Mouse (Mus musculus) stomach, embryonic 14.5 days (tissue): ENCODE measurements around the gene Gm13757. TPM values are rescaled to one million over a fixed set of nuclear protein-coding genes. Genes with fewer than 3 reads are reported as not detected.
"Not testable (repeated sequence)": the region's sequence is repeated elsewhere in the genome, so short reads cannot be mapped to it uniquely, and the experiment has no call there.

Experiments used
- ATAC-seq: fragments of 200-750 bp; cut with Nextera tagmentation; 2 replicates; pipeline ENCODE4 v1.8.0; 2017; ENCODE audit warnings: low read depth, moderate TSS enrichment; ENCODE audit not compliant: insufficient number of reproducible peaks, insufficient read depth, low FRiP score
- H3K27ac ChIP-seq: fragments of 300-500 bp; sonication (generic); 2 replicates; pipeline ENCODE4 v1.5.1; 2014; ENCODE audit warnings: mild to moderate bottlenecking, low read length, moderate library complexity, mixed read lengths
- H3K27me3 ChIP-seq: fragments of 300-500 bp; sonication (generic); 2 replicates; pipeline ENCODE4 v1.6.1; 2014; ENCODE audit warnings: low read length, control low read depth, mixed read lengths; ENCODE audit not compliant: control insufficient read depth, insufficient read depth
- H3K36me3 ChIP-seq: fragments of 300-500 bp; sonication (generic); 2 replicates; pipeline ENCODE4 v1.6.1; 2014; ENCODE audit warnings: mild to moderate bottlenecking, control low read depth, low read length, moderate library complexity, mixed read lengths; ENCODE audit not compliant: control insufficient read depth, insufficient read depth
- H3K4me1 ChIP-seq: fragments of 300-500 bp; sonication (generic); 2 replicates; pipeline ENCODE4 v1.6.1; 2014; ENCODE audit warnings: low read length, control low read depth, mixed read lengths; ENCODE audit not compliant: control insufficient read depth, insufficient read depth
- H3K4me2 ChIP-seq: fragments of 300-500 bp; sonication (generic); replicated peaks from 2 replicates; pipeline ENCODE4 v1.6.1; 2014; ENCODE audit warnings: low read depth, low read length, control low read depth
- H3K4me3 ChIP-seq: fragments of 300-500 bp; sonication (generic); 2 replicates; pipeline ENCODE4 v1.5.1; 2014; ENCODE audit warnings: low read depth, low read length, control low read depth
- H3K9ac ChIP-seq: fragments of 300-500 bp; sonication (generic); replicated peaks from 2 replicates; pipeline ENCODE4 v1.6.1; 2014; ENCODE audit warnings: low read depth, mild to moderate bottlenecking, control low read depth, low read length, moderate library complexity, mixed read lengths
- H3K9me3 ChIP-seq: fragments of 300-500 bp; sonication (generic); 2 replicates; pipeline ENCODE4 v1.6.1; 2016; ENCODE audit warnings: low read depth, low read length, control low read depth; ENCODE audit not compliant: control insufficient read depth
- WGBS: fragments of 180-500 bp; shearing (Covaris S2); extraction: QIAGEN DNeasy Blood & Tissue Kit; methylation state at CpG from one replicate; pipeline ENCODE4 v1.1.7; 2014; 5-methylcytosine and 5-hydroxymethylcytosine counted together
- polyA plus RNA-seq: library from polyadenylated mRNA; unstranded; fragments of >200 nt; fragmentation: Nextera tagmentation; extraction: Ambion mirVana; gene quantifications from 2 replicates; pipeline ENCODE4 v1.2.1, GENCODE M21; 2014

The Gm13757 gene
- not detected in 2 replicates for polyA plus RNA-seq

GRCm38 (mm10) chr2:88449031-88449430 lies at the start of gene Gm13757:
TSS of gene Gm13757 (minus strand) at chr2:88449131.
- Histone ChIP-seq H3K27me3 (no peaks in the 10 kb centered on the region), H3K4me2 (no peak within 1 kb of the TSS), H3K9me3 (no peaks in the 10 kb centered on the region), H3K27ac (no peak within 1 kb of the TSS), H3K9ac (no peak within 1 kb of the TSS), H3K4me3 (no peak within 1 kb of the TSS), H3K4me1 (no peaks in the 10 kb centered on the region), H3K36me3 (no peaks in the 10 kb centered on the region)
- no peak for ATAC-seq
- 83% methylated on average over 1 of the region's 1 CpGs for WGBS

DNA sequence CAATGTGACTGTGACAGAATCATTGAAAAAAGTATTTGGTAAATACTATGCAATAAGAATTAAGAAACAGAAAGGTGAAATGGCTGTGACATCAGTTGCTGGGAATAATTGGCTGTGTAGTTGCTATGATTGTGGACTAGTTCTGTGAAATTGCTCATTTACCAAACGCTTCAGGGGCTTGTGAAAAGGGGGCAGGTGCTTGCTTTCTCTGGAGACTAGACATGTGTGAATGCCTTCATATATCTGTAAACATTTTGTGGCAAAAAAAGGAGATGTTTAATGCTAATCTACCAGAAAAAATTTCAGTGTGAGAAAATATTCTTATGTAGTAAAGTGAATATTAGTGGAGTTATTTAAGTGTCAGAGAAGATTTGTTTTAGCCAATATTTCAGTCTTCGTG lies 44.1 kb upstream of the Gm13757 start, which contains the start of gene Olfr1185-ps1:
TSS of gene Olfr1185-ps1 (plus strand) at position 301 of the 400 bp plus-strand sequence.
- no peaks in the 10 kb centered on the region for H3K27me3 ChIP-seq
- H3K4me3 ChIP-seq: no peak within 1 kb of the TSS
- H3K36me3 ChIP-seq: no peaks in the 10 kb centered on the region
- H3K27ac ChIP-seq: no peak within 1 kb of the TSS
- H3K9me3 ChIP-seq: no peaks in the 10 kb centered on the region
- H3K9ac ChIP-seq: no peak within 1 kb of the TSS
- no peaks in the 10 kb centered on the region for H3K4me1 ChIP-seq
- no peak within 1 kb of the TSS for H3K4me2 ChIP-seq
- 66% methylated on average over 2 of the region's 2 CpGs for WGBS
- ATAC-seq: no peak

DNA sequence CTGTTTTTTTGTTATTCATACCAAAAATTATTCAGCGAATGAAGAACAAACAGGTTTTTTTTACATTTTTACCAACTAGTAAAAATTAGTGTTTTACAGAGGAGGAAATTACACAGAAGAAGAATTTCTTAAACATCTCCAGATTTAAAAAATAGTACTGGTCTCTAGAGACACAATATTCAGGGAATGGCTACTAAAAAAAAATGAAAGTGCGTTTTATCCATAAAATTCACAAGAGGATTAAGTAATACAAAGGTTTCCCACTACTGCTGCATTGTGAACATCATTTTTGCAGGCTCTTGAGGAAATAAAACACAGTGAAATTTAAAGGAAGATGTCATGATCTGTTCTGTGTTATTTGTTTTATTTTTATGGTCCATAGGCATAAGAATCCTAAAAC lies 34.4 kb upstream of the Gm13757 start, which contains the start of gene Olfr1184:
TSS of gene Olfr1184 (plus strand) at position 301 of the 400 bp plus-strand sequence.
- Histone ChIP-seq H3K27ac (no peak within 1 kb of the TSS), H3K27me3 (no peaks in the 10 kb centered on the region), H3K9ac (no peak within 1 kb of the TSS), H3K4me2 (no peak within 1 kb of the TSS), H3K9me3 (no peaks in the 10 kb centered on the region), H3K36me3 (no peaks in the 10 kb centered on the region), H3K4me1 (no peaks in the 10 kb centered on the region), H3K4me3 (no peak within 1 kb of the TSS)
- WGBS: 89% methylated on average over 2 of the region's 2 CpGs
- no peak for ATAC-seq

DNA sequence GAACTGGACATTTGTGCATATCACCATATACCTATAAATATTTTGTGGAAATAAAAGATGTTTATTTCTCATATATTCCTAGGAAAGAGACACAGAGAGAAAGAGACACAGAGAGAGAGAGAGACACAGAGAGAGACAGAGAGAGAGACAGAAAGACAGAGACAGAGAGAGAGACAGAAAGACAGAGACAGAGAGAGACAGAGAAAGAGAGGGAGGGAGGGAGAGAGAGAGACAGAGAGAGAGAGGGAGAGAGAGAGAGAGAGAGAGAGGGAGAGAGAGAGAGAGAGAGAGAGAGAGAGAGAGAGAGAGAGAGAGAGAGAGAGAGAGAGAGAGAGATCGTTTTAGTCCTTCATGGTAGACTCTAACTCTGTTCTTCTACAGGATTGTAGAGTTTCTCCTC lies 5.6 kb upstream of the Gm13757 start, which contains the start of gene Olfr1183:
TSS of gene Olfr1183 (plus strand) at position 301 of the 400 bp plus-strand sequence.
- not testable (repeated sequence) for H3K9ac ChIP-seq, H3K9me3 ChIP-seq, ATAC-seq, H3K4me1 ChIP-seq, H3K27me3 ChIP-seq, H3K27ac ChIP-seq, H3K4me3 ChIP-seq, H3K4me2 ChIP-seq, H3K36me3 ChIP-seq
- WGBS: 71% methylated on average over 1 of the region's 1 CpGs

- Histone ChIP-seq H3K4me2 (no peak within 1 kb of the TSS), H3K4me3 (no peak within 1 kb of the TSS), H3K36me3 (no peaks in the 10 kb centered on the region), H3K9ac (no peak within 1 kb of the TSS), H3K4me1 (no peaks in the 10 kb centered on the region), H3K9me3 (no peaks in the 10 kb centered on the region), H3K27ac (no peak within 1 kb of the TSS), H3K27me3 (no peaks in the 10 kb centered on the region)
- no peak for ATAC-seq
- WGBS: 78% methylated on average over 1 of the region's 1 CpGs
Measured at GRCm38 (mm10) chr2:88426071-88426470, 22.9 kb downstream of the Gm13757 start, which contains the start of gene Olfr1181. TSS of gene Olfr1181 (minus strand) at chr2:88426171.

GRCm38 (mm10) chr2:88419051-88419450 lies 29.9 kb downstream of the Gm13757 start, which contains the start of gene Olfr1180:
TSS of gene Olfr1180 (minus strand) at chr2:88419151.
- Histone ChIP-seq H3K27me3 (no peaks in the 10 kb centered on the region), H3K4me1 (no peaks in the 10 kb centered on the region), H3K36me3 (no peaks in the 10 kb centered on the region), H3K4me2 (no peak within 1 kb of the TSS), H3K9ac (no peak within 1 kb of the TSS), H3K27ac (no peak within 1 kb of the TSS), H3K4me3 (no peak within 1 kb of the TSS), H3K9me3 (no peaks in the 10 kb centered on the region)
- 72% methylated on average over 2 of the region's 2 CpGs for WGBS
- ATAC-seq: no peak

- no peaks in the 10 kb centered on the region for H3K27me3 ChIP-seq
- 80% methylated on average over 3 of the region's 3 CpGs for WGBS
- ATAC-seq: no peak
- no peak within 1 kb of the TSS for H3K27ac ChIP-seq
- no peaks in the 10 kb centered on the region for H3K9me3 ChIP-seq
- H3K4me1 ChIP-seq: no peaks in the 10 kb centered on the region
- H3K4me2 ChIP-seq: no peak within 1 kb of the TSS
- H3K36me3 ChIP-seq: no peaks in the 10 kb centered on the region
- H3K9ac ChIP-seq: no peak within 1 kb of the TSS
- no peak within 1 kb of the TSS for H3K4me3 ChIP-seq
Measured at GRCm38 (mm10) chr2:88406353-88406752, 42.6 kb downstream of the Gm13757 start, which contains the start of gene Olfr1179. TSS of gene Olfr1179 (minus strand) at chr2:88406453.
